Mouse (Mus musculus) liver, adult 2 months (tissue): ENCODE measurements around the gene Irf6. TPM values are rescaled to one million over a fixed set of nuclear protein-coding genes. Genes with fewer than 3 reads are reported as not detected.
A peak's percentile ranks its signal among the peaks of the same experiment; 100 is the strongest.

Experiments
- DNase-seq: peaks from one replicate; pipeline ENCODE4 v3.0.0-alpha.2; 2011; ENCODE audit warnings: low read depth, low spot score; ENCODE audit errors: extremely low read depth
- H3K27ac ChIP-seq: fragments of 200-500 bp; replicated peaks from 2 replicates; pipeline ENCODE4 v1.5.1; 2012; ENCODE audit warnings: low read depth, mild to moderate bottlenecking, control low read depth, inconsistent platforms, low read length; ENCODE audit not compliant: insufficient read depth
- H3K27me3 ChIP-seq: fragments of 200-500 bp; 2 replicates; pipeline ENCODE4 v1.6.1; 2012; ENCODE audit warnings: mild to moderate bottlenecking, moderate library complexity, low read length, inconsistent platforms; ENCODE audit not compliant: control insufficient read depth, insufficient read depth
- H3K36me3 ChIP-seq: fragments of 200-500 bp; 2 replicates; pipeline ENCODE4 v1.6.1; 2012; ENCODE audit warnings: low read length, inconsistent platforms; ENCODE audit not compliant: control insufficient read depth, insufficient read depth
- H3K4me1 ChIP-seq: fragments of 200-500 bp; 2 replicates; pipeline ENCODE4 v1.6.1; 2011; ENCODE audit warnings: low read length; ENCODE audit not compliant: control insufficient read depth, insufficient read depth
- H3K4me3 ChIP-seq: fragments of 200-500 bp; 2 replicates; pipeline ENCODE4 v1.5.1; 2011; ENCODE audit warnings: low read depth, mild to moderate bottlenecking, control low read depth, low read length, moderate library complexity; ENCODE audit not compliant: insufficient read depth
- H3K79me2 ChIP-seq: fragments of 200-500 bp; 2 replicates; pipeline ENCODE4 v1.6.1; 2012; ENCODE audit warnings: inconsistent platforms, mild to moderate bottlenecking, low read length, moderate library complexity; ENCODE audit not compliant: control insufficient read depth, insufficient read depth
- H3K9ac ChIP-seq: fragments of 200-500 bp; 2 replicates; pipeline ENCODE4 v1.6.1; 2012; ENCODE audit warnings: low read depth, mild to moderate bottlenecking, control low read depth, inconsistent platforms, low read length
- CTCF ChIP-seq: fragments of 200-500 bp; IDR thresholded peaks from 2 replicates; pipeline ENCODE4 v1.5.1; 2011; ENCODE audit warnings: low read depth, low read length, control low read depth
- POLR2A ChIP-seq: fragments of 200-500 bp; IDR thresholded peaks from 2 replicates; pipeline ENCODE4 v1.6.1; 2011; ENCODE audit warnings: low read length, control low read depth; ENCODE audit not compliant: insufficient read depth; ENCODE audit errors: extremely low read depth
- WGBS: fragments of 180-500 bp; shearing (Covaris S2); methylation state at CpG from one replicate; pipeline ENCODE4 v1.1.7; 2018; 5-methylcytosine and 5-hydroxymethylcytosine counted together
- polyA plus RNA-seq: library from polyadenylated mRNA; depleted of rRNA; stranded (reverse); fragments of >200 nt; gene quantifications from 2 replicates; pipeline ENCODE4 v1.2.3, GENCODE M21; 2012
- total RNA-seq: library from RNA; depleted of rRNA; stranded (reverse); fragments of >200 nt; gene quantifications from 2 replicates; pipeline ENCODE4 v1.2.3, GENCODE M21; 2014

Irf6 gene
- total and polyA plus RNA-seq, 2 experiments: 33.4 to 56.0 TPM

- TF ChIP-seq POLR2A: no peak
- TF ChIP-seq CTCF: no peak
- 13% methylated on average over 5 of the region's 5 CpGs for WGBS
- H3K27ac ChIP-seq: no peak overlapping the region
- peaks cover 3% of the 10 kb centered on the region; the same call in 1 of the 2 replicates for H3K4me1 ChIP-seq
- peaks cover 2% of the 10 kb centered on the region; the same call in 1 of the 2 replicates for H3K36me3 ChIP-seq
- peaks cover 3% of the 10 kb centered on the region; the same call in 1 of the 2 replicates for H3K79me2 ChIP-seq
- no peaks in the 10 kb centered on the region for H3K27me3 ChIP-seq
- DNase-seq: no peak
- H3K9ac ChIP-seq: peak overlapping the region; percentile 89
- H3K4me3 ChIP-seq: peak overlapping the region; percentile 74
Observed at GRCm38 (mm10) chr1:193129321-193129720, 23.6 kb upstream of the Irf6 start.

DNA sequence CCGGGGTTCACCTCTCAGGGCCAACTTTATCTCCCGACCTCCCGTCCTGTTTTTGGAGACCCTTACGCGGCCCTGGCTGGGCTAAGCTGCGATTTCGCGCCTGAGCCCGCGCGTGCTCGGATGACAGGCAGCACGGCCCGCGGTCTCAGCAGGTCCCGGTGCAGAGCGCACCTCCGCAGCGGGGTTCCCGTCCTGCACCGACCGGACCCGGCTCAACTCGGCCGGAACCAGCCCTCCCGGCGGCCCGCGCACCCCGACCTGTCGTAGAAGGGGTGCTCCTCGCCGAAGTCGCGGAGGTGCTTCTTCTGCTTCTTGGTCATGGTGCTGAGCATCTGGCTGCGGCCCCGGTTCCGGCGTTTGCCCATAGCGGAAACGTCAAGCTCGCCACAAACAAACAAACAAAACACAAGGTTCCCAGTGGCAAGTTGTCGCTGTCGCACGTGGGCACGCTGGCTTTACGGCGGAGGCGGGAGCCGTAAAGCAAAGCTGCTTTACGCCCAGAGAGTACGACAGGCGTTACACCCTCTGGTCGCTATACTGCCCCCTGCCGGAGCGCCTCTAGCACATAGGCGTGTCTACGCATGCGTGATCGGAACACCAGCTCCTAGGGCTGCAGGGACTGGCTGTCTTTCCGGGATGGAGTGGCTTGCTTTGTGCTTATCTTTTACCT lies 23.0 kb upstream of the Irf6 start, which contains the start of gene Diexf:
Gene Diexf (minus strand): TSS at position 487 of the 670 bp plus-strand sequence.
- Histone ChIP-seq H3K9ac (peak within 1 kb of the TSS; percentile 89), H3K27me3 (no peaks in the 10 kb centered on the region), H3K27ac (peak within 1 kb of the TSS; percentile 70), H3K4me3 (peak within 1 kb of the TSS; percentile 74), H3K36me3 (peaks cover 2% of the 10 kb centered on the region; the same call in 1 of the 2 replicates), H3K4me1 (peaks cover 3% of the 10 kb centered on the region; the same call in 1 of the 2 replicates), H3K79me2 (peaks cover 3% of the 10 kb centered on the region; the same call in 1 of the 2 replicates)
- peak; percentile 93 for DNase-seq
- WGBS: under 1% methylated on average over 61 of the region's 61 CpGs
- TF ChIP-seq CTCF (peak; percentile 98), POLR2A (peak; percentile 55; the same call in 1 of the 2 replicates)

DNA sequence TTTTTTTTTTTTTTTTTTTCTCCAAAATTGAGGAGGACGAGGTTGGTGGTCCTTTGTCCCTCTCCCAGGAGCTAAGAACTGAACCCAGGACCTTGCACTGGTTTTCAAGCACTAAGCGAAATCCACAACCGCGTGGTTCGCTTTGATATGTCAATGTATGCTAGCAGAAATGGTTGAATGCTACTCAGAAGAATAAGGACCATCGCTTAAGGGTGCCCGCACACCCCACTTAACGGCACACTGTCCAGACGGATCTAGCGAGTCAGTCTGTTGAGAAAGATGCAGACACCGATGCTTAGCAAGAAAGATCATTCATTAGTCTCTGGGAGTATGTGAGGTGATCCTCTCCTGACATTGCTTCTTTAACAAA lies 22.5 kb upstream of the Irf6 start:
- 0 out of 2 replicates have a peak, but pooled peaks cover 2% of the 10 kb centered on the region for H3K36me3 ChIP-seq
- peaks cover 3% of the 10 kb centered on the region; the same call in 1 of the 2 replicates for H3K4me1 ChIP-seq
- H3K4me3 ChIP-seq: no peak overlapping the region; the same call in 1 of the 2 replicates
- TF ChIP-seq CTCF (no peak), POLR2A (no peak)
- no peak overlapping the region for H3K9ac ChIP-seq
- WGBS: 25% methylated on average over 11 of the region's 11 CpGs
- DNase-seq: no peak
- peaks cover 3% of the 10 kb centered on the region; the same call in 1 of the 2 replicates for H3K79me2 ChIP-seq
- no peaks in the 10 kb centered on the region for H3K27me3 ChIP-seq
- H3K27ac ChIP-seq: no peak overlapping the region

- Histone ChIP-seq H3K4me3 (no peak overlapping the region), H3K79me2 (peaks cover 3% of the 10 kb centered on the region; the same call in 1 of the 2 replicates), H3K27ac (no peak overlapping the region), H3K9ac (no peak overlapping the region), H3K27me3 (no peaks in the 10 kb centered on the region), H3K4me1 (peaks cover 3% of the 10 kb centered on the region; the same call in 1 of the 2 replicates), H3K36me3 (0 out of 2 replicates have a peak, but pooled peaks cover 2% of the 10 kb centered on the region)
- TF ChIP-seq CTCF (no peak), POLR2A (no peak)
- no peak for DNase-seq
- WGBS: 59% methylated on average over 8 of the region's 8 CpGs
Observed at GRCm38 (mm10) chr1:193130839-193131238, 22.1 kb upstream of the Irf6 start.

DNA sequence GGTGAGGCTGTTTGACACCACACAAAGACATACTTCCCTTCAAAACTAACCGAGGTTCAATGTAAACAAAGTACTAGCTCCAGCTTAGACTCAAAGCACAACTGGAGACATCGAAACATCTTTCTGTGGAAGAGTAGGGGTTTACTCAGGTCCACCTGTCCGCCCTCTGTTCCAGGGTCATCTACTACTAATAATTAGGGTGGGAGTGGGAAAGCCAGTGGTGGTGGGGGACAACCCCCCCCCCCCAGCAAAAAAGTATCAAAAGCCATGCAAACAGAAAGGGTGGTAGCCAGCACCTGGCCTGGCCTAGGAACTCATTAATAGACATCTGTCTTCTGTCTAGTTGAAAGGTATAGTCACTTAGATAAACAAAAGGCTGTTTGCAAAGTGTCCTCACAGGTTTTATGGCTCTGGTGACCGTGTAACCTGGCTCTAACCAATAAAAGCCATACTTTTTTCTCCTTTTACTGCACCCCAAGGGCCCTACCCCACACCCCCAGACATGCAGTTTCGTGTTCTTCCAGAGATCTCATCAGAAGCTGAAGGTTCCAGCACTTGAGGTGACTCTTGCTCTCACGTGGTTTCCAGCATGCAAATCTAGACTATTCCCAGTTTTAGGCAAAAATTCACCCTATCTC lies 21.5 kb upstream of the Irf6 start:
- no peaks in the 10 kb centered on the region for H3K27me3 ChIP-seq
- H3K4me1 ChIP-seq: peaks cover 3% of the 10 kb centered on the region; the same call in 1 of the 2 replicates
- H3K27ac ChIP-seq: no peak overlapping the region
- no peak overlapping the region for H3K9ac ChIP-seq
- no peak for DNase-seq
- no peak overlapping the region for H3K4me3 ChIP-seq
- no peak for TF ChIP-seq POLR2A
- TF ChIP-seq CTCF: no peak
- peaks cover 3% of the 10 kb centered on the region; the same call in 1 of the 2 replicates for H3K79me2 ChIP-seq
- H3K36me3 ChIP-seq: 0 out of 2 replicates have a peak, but pooled peaks cover 1% of the 10 kb centered on the region
- 71% methylated on average over 6 of the region's 6 CpGs for WGBS

DNA sequence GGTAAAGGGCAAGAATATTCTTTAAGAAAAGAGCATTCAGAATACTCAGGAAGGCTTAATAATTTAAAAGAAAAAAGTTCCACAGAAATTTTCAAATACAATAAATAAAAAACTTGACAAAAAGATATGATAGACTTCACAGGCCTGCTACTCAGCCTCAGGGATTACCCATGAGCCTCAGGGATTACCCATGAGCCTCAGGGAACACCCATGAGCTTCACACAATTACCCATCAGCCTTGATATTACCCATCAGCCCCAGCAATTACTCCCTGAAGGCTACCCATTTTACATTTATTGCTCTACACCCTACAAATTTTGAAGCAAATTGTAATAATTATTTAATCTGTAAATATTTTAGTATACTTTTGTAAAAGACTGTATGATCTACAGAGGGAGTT lies 20.5 kb upstream of the Irf6 start:
- H3K4me3 ChIP-seq: no peak overlapping the region
- no peaks in the 10 kb centered on the region for H3K36me3 ChIP-seq
- TF ChIP-seq POLR2A: no peak
- no peak for TF ChIP-seq CTCF
- H3K27me3 ChIP-seq: no peaks in the 10 kb centered on the region
- H3K9ac ChIP-seq: no peak overlapping the region
- DNase-seq: no peak
- no peak overlapping the region for H3K27ac ChIP-seq
- peaks cover 3% of the 10 kb centered on the region; the same call in 1 of the 2 replicates for H3K79me2 ChIP-seq
- H3K4me1 ChIP-seq: peaks cover 3% of the 10 kb centered on the region; the same call in 1 of the 2 replicates
